23 mouse cellular contexts compared by ENCODE assay signal in the genomic region with DNA sequence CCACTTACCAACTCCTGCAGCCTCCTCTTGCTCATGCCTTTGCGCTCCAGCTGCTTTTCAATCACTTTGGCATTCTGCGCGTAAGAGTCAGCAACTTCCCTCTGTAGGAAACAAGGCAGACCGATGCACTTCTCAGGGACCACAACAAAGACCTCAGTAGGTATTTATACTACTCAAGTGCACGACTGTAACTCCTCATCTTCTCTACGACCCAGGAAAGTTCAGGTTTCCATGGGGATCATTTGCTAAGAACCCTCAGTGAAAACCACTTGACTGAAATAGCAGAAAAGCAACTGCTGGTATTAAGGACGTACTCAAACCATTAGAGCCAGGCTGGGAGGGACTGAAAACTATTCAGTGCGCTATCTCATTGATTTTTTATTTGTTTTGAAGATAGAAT. TPM values are rescaled to one million over a fixed set of nuclear protein-coding genes. Genes with fewer than 3 reads are reported as not detected.
DNase-seq lines count a peak whose midpoint lies in the region; ATAC-seq and TF ChIP-seq lines count a peak whose summit lies in the region.
"Had no signal": no experiment of that assay in that cellular context is flagged by ENCODE, and none has a peak within 500 bp of the region (broad histone marks: within the 10 kb centered on the region; RNA-seq: fewer than 3 reads in every experiment).

No protein-coding gene starts in this region.

- no peak overlapping the region for H3K9ac ChIP-seq in lung, embryonic 15.5 days
- H3K9ac ChIP-seq in lung, postnatal 0 days (replicated peaks; ENCODE audit: low read depth): no peak overlapping the region
- H3K9ac ChIP-seq: embryonic facial prominence, embryonic 13.5 days; embryonic facial prominence, embryonic 15.5 days; forebrain, embryonic 12.5 days had no signal

- no peak for TF ChIP-seq EP300 in lung, postnatal 0 days (IDR thresholded peaks at IDR 0.05)

- no peak for DNase-seq in lung, postnatal 14 days
- DNase-seq in lung, postnatal 0 days (ENCODE audit: low spot score): peak; percentile 70
- peak; percentile 33 for DNase-seq in lung, postnatal 36 days
- DNase-seq in T-cell, adult 2 months (ENCODE audit: low spot score): no peak
- no peak for DNase-seq in layer of hippocampus, adult 18-20 months (ENCODE audit: low spot score in 2 of 2)
- DNase-seq: adrenal gland, adult 8-10 months; adrenal gland, postnatal 14 days; adrenal gland, postnatal 36 days; cerebellum, adult 11-12 months; cerebellum, adult 2 months; cerebellum, adult 9-10 months; cerebellum, postnatal 10 days; cerebellum, postnatal 36 days; embryo, embryonic 11 days had no signal

- H3K4me2 ChIP-seq in lung, embryonic 15.5 days: no peak overlapping the region
- H3K4me2 ChIP-seq in lung, postnatal 0 days (replicated peaks; ENCODE audit: low read depth, low read length): no peak overlapping the region
- H3K4me2 ChIP-seq: embryonic facial prominence, embryonic 13.5 days; embryonic facial prominence, embryonic 15.5 days; forebrain, embryonic 12.5 days had no signal

- H3K36me3 ChIP-seq in lung, embryonic 15.5 days: no peaks in the 10 kb centered on the region
- H3K36me3 ChIP-seq in lung, postnatal 0 days (ENCODE audit: insufficient read depth, low read length): no peaks in the 10 kb centered on the region
- H3K36me3 ChIP-seq: embryonic facial prominence, embryonic 13.5 days; embryonic facial prominence, embryonic 15.5 days; forebrain, embryonic 12.5 days had no signal

- no peak overlapping the region for H3K4me3 ChIP-seq in lung, embryonic 15.5 days
- no peak overlapping the region for H3K4me3 ChIP-seq in lung, postnatal 0 days (ENCODE audit: low read depth, low read length)
- H3K4me3 ChIP-seq: embryonic facial prominence, embryonic 13.5 days; embryonic facial prominence, embryonic 15.5 days; erythroblast, embryonic 14.5 days; forebrain, embryonic 10.5 days; forebrain, embryonic 12.5 days had no signal

- WGBS in lung, embryonic 15.5 days: 61% methylated on average over 8 of the region's 8 CpGs
- WGBS in lung, postnatal 0 days: 73% methylated on average over 8 of the region's 8 CpGs

- peak overlapping the region; percentile 19 for H3K27ac ChIP-seq in lung, embryonic 15.5 days
- H3K27ac ChIP-seq in lung, postnatal 0 days (ENCODE audit: low read length): no peak overlapping the region
- H3K27ac ChIP-seq: embryonic facial prominence, embryonic 13.5 days; embryonic facial prominence, embryonic 15.5 days; forebrain, embryonic 10.5 days; forebrain, embryonic 12.5 days had no signal

- no peaks in the 10 kb centered on the region for H3K27me3 ChIP-seq in lung, embryonic 15.5 days
- no peaks in the 10 kb centered on the region for H3K27me3 ChIP-seq in lung, postnatal 0 days (replicated peaks; ENCODE audit: insufficient read depth, low read length)
- H3K27me3 ChIP-seq: embryonic facial prominence, embryonic 13.5 days; embryonic facial prominence, embryonic 15.5 days; forebrain, embryonic 12.5 days had no signal

- no peak for TF ChIP-seq CTCF in lung, postnatal 0 days (IDR thresholded peaks at IDR 0.05)

- no peaks in the 10 kb centered on the region for H3K4me1 ChIP-seq in lung, embryonic 15.5 days
- H3K4me1 ChIP-seq in lung, postnatal 0 days (ENCODE audit: insufficient read depth, low read depth, low read length): no peaks in the 10 kb centered on the region
- H3K4me1 ChIP-seq: embryonic facial prominence, embryonic 13.5 days; embryonic facial prominence, embryonic 15.5 days; forebrain, embryonic 10.5 days; forebrain, embryonic 12.5 days had no signal

- no peaks in the 10 kb centered on the region for H3K9me3 ChIP-seq in lung, embryonic 15.5 days
- H3K9me3 ChIP-seq in lung, postnatal 0 days (ENCODE audit: low read length): no peaks in the 10 kb centered on the region
- H3K9me3 ChIP-seq: embryonic facial prominence, embryonic 13.5 days; embryonic facial prominence, embryonic 15.5 days; forebrain, embryonic 10.5 days; forebrain, embryonic 12.5 days had no signal

- ATAC-seq in lung, embryonic 15.5 days (ENCODE audit: borderline replicate concordance, extremely low read depth, low FRiP score, low TSS enrichment): no peak
- peak; percentile 85 for ATAC-seq in lung, postnatal 0 days
- ATAC-seq: activated CD4-positive, CD25-positive, alpha-beta regulatory T cell, adult 4 months; forebrain, embryonic 14.5 days; forebrain, embryonic 16.5 days had no signal

RNA-seq across cellular contexts. Expression of gene Ube2a, which starts 21.1 kb away (rescaled TPM):
- 129 and 132 TPM in 2 replicates for polyA plus RNA-seq in lung, embryonic 15.5 days (2015; fragmentation: Nextera tagmentation; extraction: Ambion mirVana)
- 176 and 189 TPM in 2 replicates for polyA plus RNA-seq in lung, postnatal 0 days (2015; fragmentation: Nextera tagmentation; extraction: Ambion mirVana)
- total RNA-seq in layer of hippocampus, adult 18-20 months (2021): 10 to 100 TPM; 53.5 to 57.9 TPM

RNA-seq across cellular contexts. Expression of gene C330007P06Rik, which starts 21.3 kb away (rescaled TPM):
- polyA plus RNA-seq in lung, embryonic 15.5 days (2015; fragmentation: Nextera tagmentation; extraction: Ambion mirVana): 31.6 and 35.7 TPM in 2 replicates
- 21.2 and 23.9 TPM in 2 replicates for polyA plus RNA-seq in lung, postnatal 0 days (2015; fragmentation: Nextera tagmentation; extraction: Ambion mirVana)
- total RNA-seq in layer of hippocampus, adult 18-20 months (2021): 10 to 100 TPM; 40.8 to 42.6 TPM

RNA-seq across cellular contexts. Expression of gene Nkrf, which starts 50.1 kb away (rescaled TPM):
- 1.4 and 1.5 TPM in 2 replicates for polyA plus RNA-seq in lung, embryonic 15.5 days (2015; fragmentation: Nextera tagmentation; extraction: Ambion mirVana)
- polyA plus RNA-seq in lung, postnatal 0 days (2015; fragmentation: Nextera tagmentation; extraction: Ambion mirVana): 0.97 and 1.0 TPM in 2 replicates
- 10 to 100 TPM; 30.4 to 32.1 TPM for total RNA-seq in layer of hippocampus, adult 18-20 months (2021)

RNA-seq across cellular contexts. Expression of gene Slc25a5, which starts 57.2 kb away (rescaled TPM):
- 645 and 653 TPM in 2 replicates for polyA plus RNA-seq in lung, embryonic 15.5 days (2015; fragmentation: Nextera tagmentation; extraction: Ambion mirVana)
- 576 and 678 TPM in 2 replicates for polyA plus RNA-seq in lung, postnatal 0 days (2015; fragmentation: Nextera tagmentation; extraction: Ambion mirVana)
- total RNA-seq in layer of hippocampus, adult 18-20 months (2021): 100 to 1,000 TPM; 320 to 325 TPM

Comparison
In these comparisons a context has a peak if more than half of its experiments do, and no peak if none do; other contexts are left out.
1. DNase-seq: peak in lung, postnatal 0 days (single experiment) and lung, postnatal 36 days (single experiment); none in lung, postnatal 14 days (single experiment), T-cell, adult 2 months (single experiment) and layer of hippocampus, adult 18-20 months (0 of 2).